Mouse (Mus musculus) erythroblast, embryonic 14.5 days (primary cell): ENCODE results near the gene Lpcat1.

Source experiments
- GATA1 ChIP-seq: IDR thresholded peaks from 2 replicates; pipeline ENCODE4 v1.6.1; 2012; ENCODE audit warnings: low read length, inconsistent platforms, mixed read lengths
- TAL1 ChIP-seq: IDR thresholded peaks from 3 replicates; pipeline ENCODE4 v1.6.1; 2012; ENCODE audit warnings: low read length, inconsistent platforms, mixed read lengths

- TF ChIP-seq TAL1 (no peak), GATA1 (no peak)
Measured at GRCm38 (mm10) chr13:73448723-73449122, 18.3 kb upstream of the Lpcat1 start.
